Mouse (Mus musculus) E14TG2a.4 (cell line): ENCODE data around the gene Alox5.
"Not testable (repeated sequence)": the region's sequence is repeated elsewhere in the genome, so short reads cannot be mapped to it uniquely, and the experiment has no call there.

ENCODE experiments used
- CTCF ChIP-seq: conservative IDR thresholded peaks from 2 replicates; pipeline ENCODE4 v1.5.1; 2014; ENCODE audit warnings: low read length
- NANOG ChIP-seq: IDR thresholded peaks from 2 replicates; pipeline ENCODE4 v1.6.1; 2014; ENCODE audit warnings: borderline replicate concordance, low read length, mixed read lengths
- POU5F1 ChIP-seq: IDR thresholded peaks from 2 replicates; pipeline ENCODE4 v1.6.1; 2014; ENCODE audit warnings: low read length, borderline replicate concordance

GRCm38 (mm10) chr6:116506302-116507003, 45.5 kb upstream of the Alox5 start, which contains the start of gene Olfr212:
- not testable (repeated sequence) for TF ChIP-seq CTCF, NANOG, POU5F1
